Mouse (Mus musculus) thymus, adult 2 months (tissue): ENCODE data around the gene Vsir.

Source experiments
- CTCF ChIP-seq: fragments of 200-500 bp; IDR thresholded peaks from 2 replicates; pipeline ENCODE4 v1.5.1; 2012; ENCODE audit warnings: mild to moderate bottlenecking, control low read depth, low read length, moderate library complexity, borderline replicate concordance; ENCODE audit not compliant: control insufficient read depth, poor library complexity, insufficient read depth; ENCODE audit errors: extremely low read depth
- POLR2A ChIP-seq: fragments of 200-500 bp; IDR thresholded peaks from 2 replicates; pipeline ENCODE4 v1.6.1; 2012; ENCODE audit warnings: mild to moderate bottlenecking, low read length, control low read depth, moderate library complexity; ENCODE audit not compliant: control insufficient read depth, poor library complexity, insufficient read depth; ENCODE audit errors: extremely low read depth

GRCm38 (mm10) chr10:60353241-60354002 is 6.8 kb downstream of the Vsir start:
- TF ChIP-seq CTCF = no peak
- TF ChIP-seq POLR2A = no peak
